Mouse (Mus musculus) liver, embryonic 14.5 days (tissue): Measurements from ENCODE around the gene Prtn3. TPM values are rescaled to one million over a fixed set of nuclear protein-coding genes. Genes with fewer than 3 reads are reported as not detected.

Experiments
- ATAC-seq: fragments of 200-750 bp; cut with Nextera tagmentation; 2 replicates; pipeline ENCODE4 v1.8.0; 2017; ENCODE audit warnings: moderate number of reproducible peaks, mild to moderate bottlenecking, moderate library complexity; ENCODE audit not compliant: insufficient read depth
- DNase-seq, 3 experiments: peaks; one replicate each; pipeline ENCODE4 v3.0.0-alpha.2; 2012 to 2013; ENCODE audit warnings: low read depth in 3 of 3, low spot score in 3 of 3
- H3K27ac ChIP-seq: fragments of 300-500 bp; sonication (generic); 2 replicates; pipeline ENCODE4 v1.5.1; 2014; ENCODE audit warnings: moderate library complexity, mild to moderate bottlenecking, control low read depth, inconsistent platforms
- H3K27me3 ChIP-seq: fragments of 300-500 bp; sonication (generic); 2 replicates; pipeline ENCODE4 v1.6.1; 2014; ENCODE audit warnings: mild to moderate bottlenecking, low read length, moderate library complexity; ENCODE audit not compliant: control insufficient read depth, insufficient read depth
- H3K36me3 ChIP-seq: fragments of 300-500 bp; sonication (generic); replicated peaks from 2 replicates; pipeline ENCODE4 v1.6.1; 2014; ENCODE audit warnings: low read depth; ENCODE audit not compliant: control insufficient read depth, insufficient read depth
- H3K4me1 ChIP-seq, 2 experiments: fragments of 200-500 bp in 1 of 2; fragments of 300-500 bp in 1 of 2; sonication (generic) in 1 of 2; replicated peaks; 2 replicates each; pipeline ENCODE4 v1.6.1; 2012 to 2014; ENCODE audit warnings: antibody characterized with exemption in 1 of 2, inconsistent platforms in 1 of 2, low read length in 1 of 2; ENCODE audit not compliant: control insufficient read depth in 2 of 2, insufficient read depth in 2 of 2
- H3K4me2 ChIP-seq: fragments of 300-500 bp; sonication (generic); 2 replicates; pipeline ENCODE4 v1.6.1; 2014; ENCODE audit warnings: low read depth, mild to moderate bottlenecking, control low read depth, moderate library complexity
- H3K4me3 ChIP-seq, 2 experiments: fragments of 200-500 bp in 1 of 2; fragments of 300-500 bp in 1 of 2; sonication (generic) in 1 of 2; 2 replicates each; pipeline ENCODE4 v1.5.1; 2012 to 2014; ENCODE audit warnings: low read depth in 2 of 2, low read length in 2 of 2, mild to moderate bottlenecking in 2 of 2, control low read depth in 1 of 2, inconsistent platforms in 1 of 2, moderate library complexity in 1 of 2; ENCODE audit not compliant: insufficient read depth in 1 of 2
- H3K9ac ChIP-seq: fragments of 300-500 bp; sonication (generic); replicated peaks from 2 replicates; pipeline ENCODE4 v1.6.1; 2014; ENCODE audit warnings: mild to moderate bottlenecking, control low read depth, moderate library complexity
- H3K9me3 ChIP-seq: fragments of 300-500 bp; sonication (generic); 2 replicates; pipeline ENCODE4 v1.6.1; 2016; ENCODE audit warnings: low read length, mixed read lengths; ENCODE audit not compliant: control insufficient read depth
- CTCF ChIP-seq: IDR thresholded peaks from 2 replicates; pipeline ENCODE4 v1.5.1; 2016; ENCODE audit warnings: antibody characterized with exemption, low read depth, control low read depth
- EP300 ChIP-seq: IDR thresholded peaks from 2 replicates; pipeline ENCODE4 v1.6.1; 2016; ENCODE audit warnings: antibody characterized with exemption, low read depth
- whole genome bisulfite sequencing: fragments of 180-500 bp; shearing (Covaris S2); extraction: QIAGEN DNeasy Blood & Tissue Kit; methylation state at CpG from one replicate; pipeline ENCODE4 v1.1.7; 2014; ENCODE audit not compliant: insufficient replicate concordance; 5-methylcytosine and 5-hydroxymethylcytosine counted together
- microRNA-seq: library from miRNA; unstranded; fragments of <30 nt; microRNA quantifications from one replicate; pipeline ENCODE4, GENCODE M21; 2016
- polyA plus RNA-seq, 2 experiments: library from polyadenylated mRNA; depleted of rRNA in 1 of 2; stranded (reverse) in 1 of 2; unstranded in 1 of 2; fragments of >200 nt; fragmentation: Nextera tagmentation in 1 of 2; extraction: Ambion mirVana in 1 of 2; gene quantifications; 2 replicates each; pipeline versions ENCODE4 v1.2.1 to v1.2.3; 2012 to 2014

Prtn3 gene
- polyA plus RNA-seq, 2 experiments = 132 to 133 TPM

DNA sequence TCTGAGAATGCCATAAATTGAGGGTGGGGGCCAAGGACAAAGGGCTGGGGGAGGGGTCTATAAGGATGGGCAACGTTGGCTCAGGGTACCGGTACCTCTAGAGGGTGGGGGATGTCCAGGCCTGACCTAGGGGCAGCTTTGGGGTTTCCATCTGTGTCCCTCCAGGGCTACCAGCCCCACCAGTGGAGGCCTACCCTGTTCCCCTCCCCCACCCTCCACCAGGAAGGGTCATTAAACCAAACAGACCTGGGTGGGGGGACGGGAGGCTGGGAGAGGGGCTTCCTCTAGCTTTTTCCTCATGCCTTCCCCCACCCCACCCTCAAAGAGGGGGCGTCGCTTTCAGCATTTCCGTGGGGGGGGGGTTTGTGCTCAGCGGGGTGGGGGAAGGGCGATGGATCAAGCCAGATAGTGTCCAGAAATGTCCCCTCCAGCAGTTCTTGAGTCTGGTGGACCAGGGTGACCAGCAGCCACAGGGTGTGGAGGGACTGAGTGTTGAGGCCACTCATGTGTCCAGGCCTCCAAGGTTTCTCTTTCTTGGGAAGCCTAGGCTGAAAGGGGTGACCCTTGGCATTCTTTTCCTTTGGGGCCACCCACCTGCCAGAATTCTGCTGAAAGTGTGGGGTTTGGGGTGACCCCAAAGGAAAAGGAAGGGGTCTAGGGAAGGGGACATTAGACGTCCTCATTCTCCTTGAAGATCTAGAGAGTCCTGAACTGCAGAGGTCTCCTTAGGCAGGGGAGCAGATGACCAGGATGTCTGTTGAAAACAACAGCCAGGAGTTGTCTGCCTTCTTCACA lies 54.8 kb downstream of the Prtn3 start:
- Histone ChIP-seq H3K27me3 (no peaks in the 10 kb centered on the region), H3K27ac (no peak overlapping the region), H3K9me3 (no peaks in the 10 kb centered on the region), H3K36me3 (no peaks in the 10 kb centered on the region; the same call in 1 of the 2 replicates), H3K4me1 (peaks cover 9 to 12% of the 10 kb centered on the region in 2 experiments), H3K4me3 (peak overlapping the region; percentile 19 to 33; a peak in 3 of 4 replicates), H3K4me2 (peak overlapping the region; percentile 52), H3K9ac (no peak overlapping the region)
- WGBS = 28% methylated on average over 9 of the region's 9 CpGs
- TF ChIP-seq CTCF (no peak), EP300 (no peak)
- no peak for DNase-seq
- no peak for ATAC-seq

DNA sequence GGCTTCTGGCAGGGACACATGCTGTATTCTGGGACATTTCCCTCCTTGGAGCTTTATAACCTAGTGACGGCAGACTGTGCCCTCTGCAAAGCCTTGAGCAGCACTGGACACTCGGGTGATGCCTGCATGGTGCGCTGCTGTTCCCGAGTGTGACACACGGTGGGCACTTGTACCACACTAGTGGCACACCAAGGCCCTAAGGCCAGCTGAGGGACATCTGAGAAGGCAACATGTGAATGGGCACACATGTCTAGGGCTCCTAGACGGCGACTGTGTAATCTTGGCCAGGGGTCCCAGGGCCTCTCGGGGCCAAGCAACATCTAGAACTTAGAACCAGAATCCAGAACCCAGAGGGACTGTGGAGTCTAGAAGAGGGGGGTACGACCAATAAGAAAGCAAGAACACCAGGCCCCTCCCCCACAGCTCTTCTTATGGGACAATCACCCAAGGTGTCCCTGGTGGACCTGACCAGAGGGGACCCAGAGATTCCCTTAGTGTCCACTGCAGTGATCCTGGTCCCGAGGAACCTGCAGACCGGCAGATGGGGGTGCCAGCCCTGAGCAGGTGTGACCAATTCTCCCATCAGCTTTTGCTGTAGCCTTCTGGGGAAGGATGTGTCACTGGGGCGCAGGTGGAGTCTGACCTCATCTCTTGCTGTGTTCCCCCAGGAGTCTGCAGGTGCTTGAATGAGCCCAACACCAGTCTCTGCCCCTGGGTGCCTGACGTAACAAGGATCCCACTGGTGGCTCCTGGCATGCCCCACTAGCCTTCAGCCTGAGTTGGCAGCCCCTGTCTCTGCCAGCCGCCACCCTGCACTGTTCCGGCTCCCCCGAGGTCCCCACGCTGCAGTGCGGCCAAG lies 55.9 kb downstream of the Prtn3 start:
- peak overlapping the region; percentile 52; the same call in 1 of the 2 replicates for H3K4me2 ChIP-seq

DNA sequence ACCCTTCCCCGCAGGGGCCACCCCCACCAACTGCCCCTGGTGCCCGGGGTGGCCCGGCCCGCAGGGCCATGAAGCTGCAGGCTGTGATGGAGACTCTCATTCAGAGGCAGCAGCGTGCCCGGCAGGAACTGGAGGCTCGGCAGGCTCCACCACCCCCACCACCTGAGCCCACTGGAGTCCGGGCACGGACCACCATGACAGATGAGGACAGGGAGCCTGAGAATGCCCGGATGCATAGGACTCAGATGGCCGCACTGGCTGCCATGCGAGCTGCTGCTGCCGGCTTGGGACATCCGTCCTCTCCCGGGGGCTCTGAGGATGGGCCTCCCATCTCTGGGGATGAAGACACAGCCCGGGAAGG lies 56.5 kb downstream of the Prtn3 start:
- ATAC-seq (no peak), DNase-seq (no peak)
- Histone ChIP-seq H3K36me3 (no peaks in the 10 kb centered on the region; the same call in 1 of the 2 replicates), H3K27ac (no peak overlapping the region), H3K9ac (no peak overlapping the region), H3K4me1 (peaks cover 6 to 7% of the 10 kb centered on the region in 2 experiments), H3K4me3 (no peak overlapping the region), H3K9me3 (no peaks in the 10 kb centered on the region), H3K27me3 (no peaks in the 10 kb centered on the region), H3K4me2 (no peak overlapping the region)
- no peak for TF ChIP-seq CTCF
- no peak for TF ChIP-seq EP300
- 85% methylated on average over 16 of the region's 16 CpGs for WGBS

More for the DNA sequence above, 55.9 kb downstream of the Prtn3 start:
- H3K4me1 ChIP-seq = peaks cover 9 to 12% of the 10 kb centered on the region in 2 experiments
- no peak overlapping the region for H3K4me3 ChIP-seq
- H3K9me3 ChIP-seq = no peaks in the 10 kb centered on the region
- 77% methylated on average over 18 of the region's 18 CpGs for WGBS
- no peak overlapping the region for H3K9ac ChIP-seq
- no peaks in the 10 kb centered on the region; the same call in 1 of the 2 replicates for H3K36me3 ChIP-seq
- H3K27ac ChIP-seq = no peak overlapping the region
- no peaks in the 10 kb centered on the region for H3K27me3 ChIP-seq
- ATAC-seq = no peak
- no peak for TF ChIP-seq CTCF
- no peak for TF ChIP-seq EP300
- DNase-seq = no peak

DNA sequence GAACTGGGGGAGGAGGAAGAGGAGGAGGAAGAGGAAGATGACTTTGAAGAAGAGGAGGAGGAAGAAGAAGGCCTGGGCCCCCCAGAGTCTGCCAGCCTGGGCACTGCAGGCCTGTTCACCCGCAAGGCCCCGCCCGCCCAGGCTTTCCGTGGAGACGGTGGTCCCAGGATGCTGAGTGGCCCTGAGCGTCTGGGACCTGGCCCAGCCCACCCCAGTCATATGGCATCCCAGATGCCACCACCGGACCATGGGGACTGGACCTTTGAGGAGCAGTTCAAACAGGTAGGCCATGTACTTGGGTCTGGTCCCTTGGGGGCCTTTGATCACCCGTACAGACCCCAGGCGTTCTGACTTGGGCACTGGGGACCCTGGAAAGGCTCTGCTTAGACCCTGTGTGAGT lies 57.5 kb downstream of the Prtn3 start:
- H3K4me2 ChIP-seq = no peak overlapping the region
- 62% methylated on average over 9 of the region's 9 CpGs for WGBS

DNA sequence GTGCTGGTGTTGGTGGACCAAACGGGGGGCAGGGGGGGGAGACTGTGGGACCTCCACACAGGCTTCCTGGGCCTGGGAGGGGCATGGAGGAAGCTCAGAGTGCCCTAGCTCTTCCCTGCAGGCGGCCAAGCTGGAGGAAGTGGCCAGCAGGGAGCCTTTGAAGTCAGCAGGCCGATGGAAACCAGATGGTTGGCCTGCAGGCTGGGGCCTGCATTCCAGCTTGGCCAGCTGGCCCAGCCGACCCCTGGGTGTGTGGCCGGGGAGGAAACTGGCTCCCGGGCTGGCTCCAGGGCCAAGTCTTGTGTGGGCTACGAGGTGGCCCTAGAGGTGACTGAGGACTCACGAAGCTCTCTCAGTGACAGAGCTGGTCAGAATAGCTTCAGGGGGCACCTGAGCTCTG lies 58.5 kb downstream of the Prtn3 start:
- no peak overlapping the region for H3K4me3 ChIP-seq
- no peaks in the 10 kb centered on the region for H3K27me3 ChIP-seq
- no peak overlapping the region for H3K9ac ChIP-seq
- DNase-seq (no peak), ATAC-seq (no peak)
- H3K4me2 ChIP-seq = no peak overlapping the region
- no peak overlapping the region for H3K27ac ChIP-seq
- TF ChIP-seq EP300 (no peak), CTCF (no peak)
- no peaks in the 10 kb centered on the region for H3K9me3 ChIP-seq
- H3K4me1 ChIP-seq = peaks cover 0 to 7% of the 10 kb centered on the region in 2 experiments; a peak in 3 of 4 replicates
- no peaks in the 10 kb centered on the region; the same call in 1 of the 2 replicates for H3K36me3 ChIP-seq
- WGBS = 60% methylated on average over 8 of the region's 8 CpGs

More for the DNA sequence above, 57.5 kb downstream of the Prtn3 start:
- no peaks in the 10 kb centered on the region for H3K27me3 ChIP-seq
- DNase-seq (no peak), ATAC-seq (no peak)
- no peaks in the 10 kb centered on the region for H3K9me3 ChIP-seq
- H3K9ac ChIP-seq = no peak overlapping the region
- TF ChIP-seq CTCF (no peak), EP300 (no peak)
- H3K36me3 ChIP-seq = no peaks in the 10 kb centered on the region; the same call in 1 of the 2 replicates
- H3K27ac ChIP-seq = no peak overlapping the region
- no peak overlapping the region for H3K4me3 ChIP-seq
- H3K4me1 ChIP-seq = peaks cover 0 to 2% of the 10 kb centered on the region in 2 experiments; a peak in 3 of 4 replicates

Small RNA genes lying within 50 kb of the gene (microRNA-seq; reads per million reads assigned to microRNA genes)
- not detected for gene Mir6910

Other genes with a start within 250 kb of the Prtn3 start
Only the 30 nearest of the 34 such genes appear.
- 0.05 and 0.10 TPM in 2 replicates for gene Madcam1, start 209.9 kb upstream of the Prtn3 start, polyA plus RNA-seq (2012; rRNA removed)
- gene Madcam1, start 209.9 kb upstream of the Prtn3 start, polyA plus RNA-seq (2014; fragmentation: Nextera tagmentation; extraction: Ambion mirVana) = 0.20 and 0.45 TPM in 2 replicates
- 14.3 and 18.7 TPM in 2 replicates for gene Tpgs1, start 205.1 kb upstream of the Prtn3 start, polyA plus RNA-seq (2012; rRNA removed)
- gene Tpgs1, start 205.1 kb upstream of the Prtn3 start, polyA plus RNA-seq (2014; fragmentation: Nextera tagmentation; extraction: Ambion mirVana) = 24.5 and 25.7 TPM in 2 replicates
- gene Cdc34, start 192.3 kb upstream of the Prtn3 start, polyA plus RNA-seq (2012; rRNA removed) = 106 and 127 TPM in 2 replicates
- gene Cdc34, start 192.3 kb upstream of the Prtn3 start, polyA plus RNA-seq (2014; fragmentation: Nextera tagmentation; extraction: Ambion mirVana) = 115 and 124 TPM in 2 replicates
- 0.13 TPM in 2 replicates for gene Gzmm, start 185.5 kb upstream of the Prtn3 start, polyA plus RNA-seq (2012; rRNA removed)
- not detected in 2 replicates for gene Gzmm, start 185.5 kb upstream of the Prtn3 start, polyA plus RNA-seq (2014; fragmentation: Nextera tagmentation; extraction: Ambion mirVana)
- 469 and 579 TPM in 2 replicates for gene Bsg, start 170.0 kb upstream of the Prtn3 start, polyA plus RNA-seq (2012; rRNA removed)
- 809 and 828 TPM in 2 replicates for gene Bsg, start 170.0 kb upstream of the Prtn3 start, polyA plus RNA-seq (2014; fragmentation: Nextera tagmentation; extraction: Ambion mirVana)
- 0.09 and 0.17 TPM in 2 replicates for gene Hcn2, start 157.8 kb upstream of the Prtn3 start, polyA plus RNA-seq (2012; rRNA removed)
- gene Hcn2, start 157.8 kb upstream of the Prtn3 start, polyA plus RNA-seq (2014; fragmentation: Nextera tagmentation; extraction: Ambion mirVana) = not detected in 2 replicates
- gene Polrmt, start 127.9 kb upstream of the Prtn3 start, polyA plus RNA-seq (2012; rRNA removed) = 17.4 and 17.9 TPM in 2 replicates
- gene Polrmt, start 127.9 kb upstream of the Prtn3 start, polyA plus RNA-seq (2014; fragmentation: Nextera tagmentation; extraction: Ambion mirVana) = 10.1 and 13.3 TPM in 2 replicates
- gene Fgf22, start 119.4 kb upstream of the Prtn3 start, polyA plus RNA-seq (2012; rRNA removed) = not detected in 2 replicates
- gene Fgf22, start 119.4 kb upstream of the Prtn3 start, polyA plus RNA-seq (2014; fragmentation: Nextera tagmentation; extraction: Ambion mirVana) = not detected in 2 replicates
- 46.4 and 51.3 TPM in 2 replicates for gene Rnf126, start 107.5 kb upstream of the Prtn3 start, polyA plus RNA-seq (2012; rRNA removed)
- 27.7 and 33.7 TPM in 2 replicates for gene Rnf126, start 107.5 kb upstream of the Prtn3 start, polyA plus RNA-seq (2014; fragmentation: Nextera tagmentation; extraction: Ambion mirVana)
- 0.54 and 0.56 TPM in 2 replicates for gene Fstl3, start 97.2 kb upstream of the Prtn3 start, polyA plus RNA-seq (2012; rRNA removed)
- gene Fstl3, start 97.2 kb upstream of the Prtn3 start, polyA plus RNA-seq (2014; fragmentation: Nextera tagmentation; extraction: Ambion mirVana) = 0.18 and 0.23 TPM in 2 replicates
- 1.6 TPM in 2 replicates for gene Prss57, start 83.5 kb upstream of the Prtn3 start, polyA plus RNA-seq (2012; rRNA removed)
- gene Prss57, start 83.5 kb upstream of the Prtn3 start, polyA plus RNA-seq (2014; fragmentation: Nextera tagmentation; extraction: Ambion mirVana) = 3.2 and 4.9 TPM in 2 replicates
- 3.4 and 3.5 TPM in 2 replicates for gene Palm, start 80.9 kb upstream of the Prtn3 start, polyA plus RNA-seq (2012; rRNA removed)
- gene Palm, start 80.9 kb upstream of the Prtn3 start, polyA plus RNA-seq (2014; fragmentation: Nextera tagmentation; extraction: Ambion mirVana) = 4.0 and 4.1 TPM in 2 replicates
- 0.13 and 0.18 TPM in 2 replicates for gene Misp, start 53.5 kb upstream of the Prtn3 start, polyA plus RNA-seq (2012; rRNA removed)
- 0.41 TPM in 1 of 2 replicates, not detected in the other for gene Misp, start 53.5 kb upstream of the Prtn3 start, polyA plus RNA-seq (2014; fragmentation: Nextera tagmentation; extraction: Ambion mirVana)
- gene Ptbp1, start 20.0 kb upstream of the Prtn3 start, polyA plus RNA-seq (2012; rRNA removed) = 118 and 126 TPM in 2 replicates
- 84.5 and 99.8 TPM in 2 replicates for gene Ptbp1, start 20.0 kb upstream of the Prtn3 start, polyA plus RNA-seq (2014; fragmentation: Nextera tagmentation; extraction: Ambion mirVana)
- gene Plppr3, start 158 bp downstream of the Prtn3 start, polyA plus RNA-seq (2012; rRNA removed) = 6.7 and 7.0 TPM in 2 replicates
- 2.8 and 3.0 TPM in 2 replicates for gene Plppr3, start 158 bp downstream of the Prtn3 start, polyA plus RNA-seq (2014; fragmentation: Nextera tagmentation; extraction: Ambion mirVana)
- 52.2 and 61.9 TPM in 2 replicates for gene Elane, start 11.8 kb downstream of the Prtn3 start, polyA plus RNA-seq (2012; rRNA removed)
- gene Elane, start 11.8 kb downstream of the Prtn3 start, polyA plus RNA-seq (2014; fragmentation: Nextera tagmentation; extraction: Ambion mirVana) = 116 and 151 TPM in 2 replicates
- gene Cfd, start 16.4 kb downstream of the Prtn3 start, polyA plus RNA-seq (2012; rRNA removed) = 0.14 and 0.29 TPM in 2 replicates
- gene Cfd, start 16.4 kb downstream of the Prtn3 start, polyA plus RNA-seq (2014; fragmentation: Nextera tagmentation; extraction: Ambion mirVana) = not detected in 2 replicates
- gene Med16, start 34.4 kb downstream of the Prtn3 start, polyA plus RNA-seq (2012; rRNA removed) = 13.3 and 14.3 TPM in 2 replicates
- gene Med16, start 34.4 kb downstream of the Prtn3 start, polyA plus RNA-seq (2014; fragmentation: Nextera tagmentation; extraction: Ambion mirVana) = 10.0 and 12.0 TPM in 2 replicates
- not detected in 2 replicates for gene Gm26602, start 36.4 kb downstream of the Prtn3 start, polyA plus RNA-seq (2012; rRNA removed)
- not detected in 2 replicates for gene Gm26602, start 36.4 kb downstream of the Prtn3 start, polyA plus RNA-seq (2014; fragmentation: Nextera tagmentation; extraction: Ambion mirVana)
- gene Kiss1r, start 42.5 kb downstream of the Prtn3 start, polyA plus RNA-seq (2012; rRNA removed) = 0.17 and 0.30 TPM in 2 replicates
- gene Kiss1r, start 42.5 kb downstream of the Prtn3 start, polyA plus RNA-seq (2014; fragmentation: Nextera tagmentation; extraction: Ambion mirVana) = 0.11 TPM in 1 of 2 replicates, not detected in the other
- 34.7 and 41.4 TPM in 2 replicates for gene R3hdm4, start 46.7 kb downstream of the Prtn3 start, polyA plus RNA-seq (2012; rRNA removed)
- 38.5 and 46.0 TPM in 2 replicates for gene R3hdm4, start 46.7 kb downstream of the Prtn3 start, polyA plus RNA-seq (2014; fragmentation: Nextera tagmentation; extraction: Ambion mirVana)
- gene Arid3a, start 52.6 kb downstream of the Prtn3 start, polyA plus RNA-seq (2012; rRNA removed) = 5.5 and 6.4 TPM in 2 replicates
- gene Arid3a, start 52.6 kb downstream of the Prtn3 start, polyA plus RNA-seq (2014; fragmentation: Nextera tagmentation; extraction: Ambion mirVana) = 3.4 and 3.9 TPM in 2 replicates
- 22.3 and 24.7 TPM in 2 replicates for gene Wdr18, start 85.7 kb downstream of the Prtn3 start, polyA plus RNA-seq (2012; rRNA removed)
- gene Wdr18, start 85.7 kb downstream of the Prtn3 start, polyA plus RNA-seq (2014; fragmentation: Nextera tagmentation; extraction: Ambion mirVana) = 58.4 TPM in 2 replicates
- 0.01 and 0.03 TPM in 2 replicates for gene Grin3b, start 96.2 kb downstream of the Prtn3 start, polyA plus RNA-seq (2012; rRNA removed)
- 0.13 TPM in 1 of 2 replicates, not detected in the other for gene Grin3b, start 96.2 kb downstream of the Prtn3 start, polyA plus RNA-seq (2014; fragmentation: Nextera tagmentation; extraction: Ambion mirVana)
- 59.7 and 79.7 TPM in 2 replicates for gene Tmem259, start 109.9 kb downstream of the Prtn3 start, polyA plus RNA-seq (2012; rRNA removed)
- 5.9 and 8.6 TPM in 2 replicates for gene Tmem259, start 109.9 kb downstream of the Prtn3 start, polyA plus RNA-seq (2014; fragmentation: Nextera tagmentation; extraction: Ambion mirVana)
- 14.3 and 15.8 TPM in 2 replicates for gene Cnn2, start 114.1 kb downstream of the Prtn3 start, polyA plus RNA-seq (2012; rRNA removed)
- 33.8 and 39.7 TPM in 2 replicates for gene Cnn2, start 114.1 kb downstream of the Prtn3 start, polyA plus RNA-seq (2014; fragmentation: Nextera tagmentation; extraction: Ambion mirVana)
- gene Abca7, start 122.0 kb downstream of the Prtn3 start, polyA plus RNA-seq (2012; rRNA removed) = 11.2 and 12.7 TPM in 2 replicates
- gene Abca7, start 122.0 kb downstream of the Prtn3 start, polyA plus RNA-seq (2014; fragmentation: Nextera tagmentation; extraction: Ambion mirVana) = 4.9 and 6.0 TPM in 2 replicates
- gene Arhgap45, start 142.2 kb downstream of the Prtn3 start, polyA plus RNA-seq (2012; rRNA removed) = 17.5 and 20.9 TPM in 2 replicates
- 7.9 and 9.3 TPM in 2 replicates for gene Arhgap45, start 142.2 kb downstream of the Prtn3 start, polyA plus RNA-seq (2014; fragmentation: Nextera tagmentation; extraction: Ambion mirVana)
- gene Polr2e, start 165.3 kb downstream of the Prtn3 start, polyA plus RNA-seq (2012; rRNA removed) = 77.0 and 121 TPM in 2 replicates
- gene Polr2e, start 165.3 kb downstream of the Prtn3 start, polyA plus RNA-seq (2014; fragmentation: Nextera tagmentation; extraction: Ambion mirVana) = 88.0 and 90.2 TPM in 2 replicates
- 274 and 388 TPM in 2 replicates for gene Gpx4, start 172.7 kb downstream of the Prtn3 start, polyA plus RNA-seq (2012; rRNA removed)
- 705 and 724 TPM in 2 replicates for gene Gpx4, start 172.7 kb downstream of the Prtn3 start, polyA plus RNA-seq (2014; fragmentation: Nextera tagmentation; extraction: Ambion mirVana)